Mouse (Mus musculus) yolk sac, embryonic 10.5 days (tissue): Measurements from ENCODE around the gene Trim14.
"Not testable (repeated sequence)": the region's sequence is repeated elsewhere in the genome, so short reads cannot be mapped to it uniquely, and the experiment has no call there.

Source experiments
- DNase-seq: peaks from one replicate; pipeline ENCODE4 v3.0.0-alpha.2; 2017; ENCODE audit warnings: low spot score

Trim14 gene

GRCm38 (mm10) chr4:46535840-46536361 lies at the start of gene Trim14:
TSS of gene Trim14 (minus strand) at chr4:46536141.
- DNase-seq, result peak; percentile 80

- no peak for DNase-seq
Observed at GRCm38 (mm10) chr4:46585041-46585810, 49.3 kb upstream of the Trim14 start.

- not testable (repeated sequence) for DNase-seq
Observed at GRCm38 (mm10) chr4:46584536-46584935, 48.6 kb upstream of the Trim14 start.

- not testable (repeated sequence) for DNase-seq
Observed at GRCm38 (mm10) chr4:46584084-46584483, 48.1 kb upstream of the Trim14 start.

- DNase-seq, result not testable (repeated sequence)
Observed at GRCm38 (mm10) chr4:46582024-46582423, 46.1 kb upstream of the Trim14 start.

GRCm38 (mm10) chr4:46581577-46581976 lies 45.6 kb upstream of the Trim14 start:
- not testable (repeated sequence) for DNase-seq

- DNase-seq, result not testable (repeated sequence)
Observed at GRCm38 (mm10) chr4:46580799-46581243, 44.9 kb upstream of the Trim14 start.

GRCm38 (mm10) chr4:46578796-46579346 lies 42.9 kb upstream of the Trim14 start:
- not testable (repeated sequence) for DNase-seq

- no peak for DNase-seq
Observed at GRCm38 (mm10) chr4:46578228-46578627, 42.3 kb upstream of the Trim14 start.

GRCm38 (mm10) chr4:46575509-46576284 lies 39.8 kb upstream of the Trim14 start:
- DNase-seq, result not testable (repeated sequence)

- no peak for DNase-seq
Observed at GRCm38 (mm10) chr4:46574841-46575240, 38.9 kb upstream of the Trim14 start.

GRCm38 (mm10) chr4:46574024-46574753 lies 38.2 kb upstream of the Trim14 start:
- no peak for DNase-seq

GRCm38 (mm10) chr4:46572616-46573015 lies 36.7 kb upstream of the Trim14 start:
- no peak for DNase-seq

- DNase-seq, result no peak
Observed at GRCm38 (mm10) chr4:46571744-46572143, 35.8 kb upstream of the Trim14 start.

GRCm38 (mm10) chr4:46569671-46570070 lies 33.7 kb upstream of the Trim14 start:
- no peak for DNase-seq

- DNase-seq, result no peak
Observed at GRCm38 (mm10) chr4:46568169-46568568, 32.2 kb upstream of the Trim14 start.

- no peak for DNase-seq
Observed at GRCm38 (mm10) chr4:46566931-46567671, 31.2 kb upstream of the Trim14 start.

GRCm38 (mm10) chr4:46565393-46565955 lies 29.5 kb upstream of the Trim14 start:
- no peak for DNase-seq

GRCm38 (mm10) chr4:46564247-46564646 lies 28.3 kb upstream of the Trim14 start:
- DNase-seq, result no peak

- DNase-seq, result no peak
Observed at GRCm38 (mm10) chr4:46563847-46564246, 27.9 kb upstream of the Trim14 start.

GRCm38 (mm10) chr4:46562841-46563240 lies 26.9 kb upstream of the Trim14 start:
- no peak for DNase-seq
